Mouse (Mus musculus) CH12.LX (cell line): ENCODE results near the gene Rpl38. TPM values are rescaled to one million over a fixed set of nuclear protein-coding genes. Genes with fewer than 3 reads are reported as not detected.
"Not testable (repeated sequence)": the region's sequence is repeated elsewhere in the genome, so short reads cannot be mapped to it uniquely, and the experiment has no call there.

Source experiments
- DNase-seq: peaks from one replicate; pipeline ENCODE4 v3.0.0-alpha.2; 2013; ENCODE audit errors: extremely low read depth
- H3K27ac ChIP-seq: 2 replicates; pipeline ENCODE4 v1.5.1; 2012; ENCODE audit warnings: low read depth, mild to moderate bottlenecking, control low read depth, moderate library complexity; ENCODE audit not compliant: insufficient read depth
- H3K27me3 ChIP-seq: replicated peaks from 2 replicates; pipeline ENCODE3; 2012; ENCODE audit warnings: inconsistent platforms
- H3K36me3 ChIP-seq, 2 experiments: replicated peaks in 1 of 2; 2 replicates each; pipeline versions ENCODE3 to v1.6.1; 2012; ENCODE audit warnings: inconsistent platforms in 1 of 2, low read length in 1 of 2, mild to moderate bottlenecking in 1 of 2, mixed read lengths in 1 of 2, moderate library complexity in 1 of 2; ENCODE audit not compliant: control insufficient read depth in 1 of 2, insufficient read depth in 1 of 2
- H3K4me1 ChIP-seq, 2 experiments: 2 replicates each; pipeline ENCODE4 v1.6.1; 2012; ENCODE audit warnings: inconsistent platforms in 1 of 2, moderate library complexity in 1 of 2; ENCODE audit not compliant: insufficient read depth in 2 of 2, control insufficient read depth in 1 of 2
- H3K4me2 ChIP-seq: 2 replicates; pipeline ENCODE4 v1.6.1; 2012; ENCODE audit warnings: low read depth, mild to moderate bottlenecking, control low read depth; ENCODE audit not compliant: poor library complexity, insufficient read depth, severe bottlenecking
- H3K4me3 ChIP-seq, 3 experiments: fragments of 150-350 bp in 1 of 3; sonication (generic) in 1 of 3; replicated peaks in 1 of 3; 2 replicates each; pipeline versions ENCODE3 to v1.5.1; 2011 to 2012; ENCODE audit warnings: low read depth in 2 of 3, low read length in 2 of 3, mild to moderate bottlenecking in 2 of 3, moderate library complexity in 2 of 3, control low read depth in 1 of 3, improper control_type of control experiment in 1 of 3, inconsistent platforms in 1 of 3, mixed read lengths in 1 of 3; ENCODE audit not compliant: poor library complexity in 1 of 3
- H3K79me2 ChIP-seq: replicated peaks from 2 replicates; pipeline ENCODE4 v1.6.1; 2012; ENCODE audit warnings: mild to moderate bottlenecking, moderate library complexity; ENCODE audit not compliant: control insufficient read depth, poor library complexity, insufficient read depth, severe bottlenecking; ENCODE audit errors: extremely low read depth
- H3K9ac ChIP-seq: 2 replicates; pipeline ENCODE4 v1.6.1; 2012; ENCODE audit warnings: low read depth, mild to moderate bottlenecking, control low read depth, moderate library complexity; ENCODE audit not compliant: insufficient read depth
- H3K9me3 ChIP-seq: replicated peaks from 2 replicates; pipeline ENCODE3; 2012; ENCODE audit warnings: low read length, inconsistent platforms, mixed read lengths
- BHLHE40 ChIP-seq: IDR thresholded peaks from 2 replicates; pipeline ENCODE4 v1.6.1; 2011; ENCODE audit warnings: mild to moderate bottlenecking, low read depth, low read length, improper control_type of control experiment
- CHD1 ChIP-seq: IDR thresholded peaks from 2 replicates; pipeline ENCODE4 v1.6.1; 2012; ENCODE audit warnings: low read depth, low read length, improper control_type of control experiment, inconsistent platforms
- CHD2 ChIP-seq: IDR thresholded peaks from 2 replicates; pipeline ENCODE4 v1.6.1; 2011; ENCODE audit warnings: low read length, improper control_type of control experiment
- ETS1 ChIP-seq: conservative IDR thresholded peaks from 2 replicates; pipeline ENCODE4 v1.6.1; 2012; ENCODE audit warnings: low read depth, mild to moderate bottlenecking, inconsistent platforms, low read length, improper control_type of control experiment, moderate library complexity
- HCFC1 ChIP-seq: IDR thresholded peaks from 2 replicates; pipeline ENCODE4 v1.6.1; 2012; ENCODE audit warnings: low read depth, mild to moderate bottlenecking, inconsistent platforms, low read length, improper control_type of control experiment
- JUN ChIP-seq: IDR thresholded peaks from 2 replicates; pipeline ENCODE4 v1.6.1; 2011; ENCODE audit warnings: low read depth, mild to moderate bottlenecking, low read length, improper control_type of control experiment, moderate library complexity; ENCODE audit not compliant: insufficient read depth
- MAFK ChIP-seq: IDR thresholded peaks from 2 replicates; pipeline ENCODE4 v1.6.1; 2011; ENCODE audit warnings: low read length, improper control_type of control experiment; ENCODE audit not compliant: insufficient replicate concordance
- MAX ChIP-seq: IDR thresholded peaks from 2 replicates; pipeline ENCODE4 v1.6.1; 2011; ENCODE audit warnings: low read length, improper control_type of control experiment
- MYC ChIP-seq: IDR thresholded peaks from 2 replicates; pipeline ENCODE4 v1.6.1; 2011; ENCODE audit warnings: low read depth, mild to moderate bottlenecking, improper control_type of control experiment, low read length
- POLR2AphosphoS2 ChIP-seq: IDR thresholded peaks from 2 replicates; pipeline ENCODE4 v1.6.1; 2011; ENCODE audit warnings: low read depth, low read length, improper control_type of control experiment
- RAD21 ChIP-seq: IDR thresholded peaks from 2 replicates; pipeline ENCODE4 v1.6.1; 2011; ENCODE audit warnings: low read depth, mild to moderate bottlenecking, low read length, improper control_type of control experiment, moderate library complexity
- RCOR1 ChIP-seq: conservative IDR thresholded peaks from 2 replicates; pipeline ENCODE4 v1.6.1; 2012; ENCODE audit warnings: low read depth, mild to moderate bottlenecking, inconsistent platforms, low read length, improper control_type of control experiment
- SIN3A ChIP-seq: IDR thresholded peaks from 2 replicates; pipeline ENCODE4 v1.6.1; 2012; ENCODE audit warnings: low read length, improper control_type of control experiment, inconsistent platforms
- SMC3 ChIP-seq: IDR thresholded peaks from 2 replicates; pipeline ENCODE4 v1.6.1; 2011; ENCODE audit warnings: low read depth, low read length, improper control_type of control experiment
- TBP ChIP-seq: conservative IDR thresholded peaks from 2 replicates; pipeline ENCODE4 v1.6.1; 2011; ENCODE audit warnings: low read depth, low read length, improper control_type of control experiment
- UBTF ChIP-seq: IDR thresholded peaks from 2 replicates; pipeline ENCODE4 v1.6.1; 2012; ENCODE audit warnings: low read depth, mild to moderate bottlenecking, inconsistent platforms, low read length, improper control_type of control experiment, moderate library complexity
- USF2 ChIP-seq: conservative IDR thresholded peaks from 2 replicates; pipeline ENCODE4 v1.6.1; 2011; ENCODE audit warnings: low read depth, low read length, improper control_type of control experiment
- ZKSCAN1 ChIP-seq: IDR thresholded peaks from 2 replicates; pipeline ENCODE4 v1.6.1; 2012; ENCODE audit warnings: low read depth, inconsistent platforms, low read length, improper control_type of control experiment, borderline replicate concordance
- ZMIZ1 ChIP-seq: IDR thresholded peaks from 2 replicates; pipeline ENCODE4 v1.6.1; 2012; ENCODE audit warnings: low read depth, mild to moderate bottlenecking, inconsistent platforms, low read length, improper control_type of control experiment
- ZNF384 ChIP-seq: IDR thresholded peaks from 2 replicates; pipeline ENCODE4 v1.6.1; 2012; ENCODE audit warnings: low read depth, low read length, improper control_type of control experiment, inconsistent platforms
- dilution Hi-C: fragments of 300-500 bp; cut with MboI; formaldehyde crosslinking; loops from 2 replicates; pipeline ENCODE4 v1.14.3; 2020; ENCODE audit warnings: low sequenced_read_pairs; ENCODE audit not compliant: extremely low pct_unique_long_range_greater_than_20kb, extremely low pct_ligation_motif_present
- in situ Hi-C: fragments of 300-500 bp; cut with MboI; formaldehyde crosslinking; loops from 3 replicates; pipeline ENCODE4 v1.14.3; 2019; ENCODE audit warnings: low sequenced_read_pairs, low pct_ligation_motif_present, low pct_unique_long_range_greater_than_20kb, mixed read lengths
- polyA plus RNA-seq: library from polyadenylated mRNA; unstranded; fragments of >175 nt; gene quantifications from 2 replicates; pipeline ENCODE4 v1.2.1, GENCODE M21; 2012; ENCODE audit warnings: low read depth; ENCODE audit not compliant: insufficient read length
- total RNA-seq, 2 experiments: library from RNA; depleted of rRNA; stranded (reverse); fragments of 300-350 nt in 1 of 2; fragments of >200 nt in 1 of 2; gene quantifications; 2 replicates each; pipeline ENCODE4 v1.2.3; 2012 to 2014

The Rpl38 gene
- total and polyA plus RNA-seq, 3 experiments: 1,435 to 5,556 (median 4,204) TPM

GRCm38 (mm10) chr11:114674180-114674579 lies 5.9 kb downstream of the Rpl38 start:
- no peaks in the 10 kb centered on the region for H3K27me3 ChIP-seq
- H3K4me1 ChIP-seq: peaks cover 12 to 61% of the 10 kb centered on the region in 2 experiments
- no peak overlapping the region for H3K4me2 ChIP-seq
- peaks cover 24% of the 10 kb centered on the region for H3K79me2 ChIP-seq
- dilution Hi-C loops (no loop called here), in situ Hi-C loops (loop anchor here (5.0 to 25.0 kb wide), 2 partner anchors 58 to 962 kb away; partner anchors contain the start of gene Cpsf4l)
- no peak overlapping the region for H3K4me3 ChIP-seq
- no peaks in the 10 kb centered on the region for H3K9me3 ChIP-seq
- peaks cover 44 to 55% of the 10 kb centered on the region in 2 experiments for H3K36me3 ChIP-seq
- H3K9ac ChIP-seq: no peak overlapping the region
- H3K27ac ChIP-seq: no peak overlapping the region
- no peak for TF ChIP-seq RAD21
- TF ChIP-seq HCFC1: no peak
- TF ChIP-seq TBP: no peak
- TF ChIP-seq SIN3A: no peak
- no peak for TF ChIP-seq UBTF
- TF ChIP-seq CHD2: no peak
- no peak for TF ChIP-seq CHD1
- no peak for TF ChIP-seq SMC3
- no peak for TF ChIP-seq BHLHE40
- TF ChIP-seq MAFK: no peak
- no peak for TF ChIP-seq POLR2AphosphoS2
- no peak for TF ChIP-seq ETS1
- no peak for TF ChIP-seq USF2
- no peak for TF ChIP-seq RCOR1
- TF ChIP-seq MYC: no peak
- TF ChIP-seq JUN: no peak
- TF ChIP-seq ZMIZ1: no peak
- no peak for TF ChIP-seq MAX
- TF ChIP-seq ZKSCAN1: no peak
- TF ChIP-seq, all 38 proteins: peak for 0
- peak; percentile 38 for DNase-seq

DNA sequence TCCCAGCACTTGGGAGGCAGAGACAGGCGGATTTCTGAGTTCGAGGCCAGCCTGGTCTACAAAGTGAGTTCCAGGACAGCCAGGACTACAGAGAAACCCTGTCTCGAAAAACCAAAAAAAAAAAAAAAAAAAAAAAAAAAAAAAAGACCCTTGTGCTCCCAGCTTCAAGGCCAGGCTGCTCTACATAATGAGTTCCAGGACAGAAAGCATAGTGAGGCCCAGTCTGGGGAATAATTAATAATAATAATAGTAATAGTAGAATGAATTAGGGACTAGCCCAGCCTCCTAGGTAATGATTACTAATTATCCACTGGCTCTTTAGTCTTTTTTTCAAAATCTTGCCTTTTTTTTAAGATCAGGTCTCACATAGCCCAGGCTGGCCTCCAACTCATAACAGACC lies 6.5 kb downstream of the Rpl38 start:
- TF ChIP-seq ZNF384: peak; percentile 57; the same call in 1 of the 2 replicates
- in situ Hi-C loops: loop anchor here (5.0 to 25.0 kb wide), 2 partner anchors 58 to 962 kb away; partner anchors contain the start of gene Cpsf4l
- peaks cover 42 to 55% of the 10 kb centered on the region in 2 experiments for H3K36me3 ChIP-seq
- DNase-seq, H3K27me3 ChIP-seq, dilution Hi-C loops, H3K9ac ChIP-seq, H3K4me3 ChIP-seq, H3K27ac ChIP-seq, H3K9me3 ChIP-seq: not testable (repeated sequence)
- H3K79me2 ChIP-seq: peaks cover 18% of the 10 kb centered on the region
- H3K4me2 ChIP-seq: peak overlapping the region; percentile 38; the same call in 1 of the 2 replicates
- peaks cover 12 to 61% of the 10 kb centered on the region in 2 experiments for H3K4me1 ChIP-seq
